Mouse (Mus musculus) forebrain, embryonic 14.5 days (tissue): ENCODE data around the gene Selenop. TPM values are rescaled to one million over a fixed set of nuclear protein-coding genes. Genes with fewer than 3 reads are reported as not detected.

Experiments
- ATAC-seq: fragments of 200-750 bp; cut with Nextera tagmentation; 2 replicates; pipeline ENCODE4 v1.8.0; 2017; ENCODE audit warnings: mild to moderate bottlenecking, moderate library complexity
- DNase-seq: peaks from one replicate; pipeline ENCODE4 v3.0.0-alpha.2; 2015; ENCODE audit warnings: low spot score
- H3K27ac ChIP-seq: fragments of 300-500 bp; sonication (generic); 2 replicates; pipeline ENCODE4 v1.5.1; 2014; ENCODE audit warnings: low read depth, mild to moderate bottlenecking, control low read depth, low read length, moderate library complexity
- H3K27me3 ChIP-seq: fragments of 300-500 bp; sonication (generic); replicated peaks from 2 replicates; pipeline ENCODE4 v1.6.1; 2014; ENCODE audit warnings: low read length, control low read depth, mixed read lengths; ENCODE audit not compliant: control insufficient read depth, insufficient read depth
- H3K36me3 ChIP-seq: fragments of 300-500 bp; sonication (generic); 2 replicates; pipeline ENCODE4 v1.6.1; 2014; ENCODE audit warnings: low read length, control low read depth; ENCODE audit not compliant: control insufficient read depth, insufficient read depth
- H3K4me1 ChIP-seq: fragments of 300-500 bp; sonication (generic); 2 replicates; pipeline ENCODE4 v1.6.1; 2014; ENCODE audit warnings: antibody characterized with exemption, low read length, control low read depth; ENCODE audit not compliant: control insufficient read depth, insufficient read depth
- H3K4me2 ChIP-seq: fragments of 300-500 bp; sonication (generic); 2 replicates; pipeline ENCODE4 v1.6.1; 2014; ENCODE audit warnings: mild to moderate bottlenecking, control low read depth, low read length
- H3K4me3 ChIP-seq: fragments of 300-500 bp; sonication (generic); 2 replicates; pipeline ENCODE4 v1.5.1; 2014; ENCODE audit warnings: low read depth, low read length, control low read depth
- H3K9ac ChIP-seq: fragments of 300-500 bp; sonication (generic); 2 replicates; pipeline ENCODE4 v1.6.1; 2014; ENCODE audit warnings: mild to moderate bottlenecking, low read length, control low read depth, moderate library complexity
- H3K9me3 ChIP-seq: fragments of 300-500 bp; sonication (generic); replicated peaks from 2 replicates; pipeline ENCODE4 v1.6.1; 2016; ENCODE audit warnings: low read length, control low read depth, mixed read lengths; ENCODE audit not compliant: control insufficient read depth
- WGBS: fragments of 180-500 bp; shearing (Covaris S2); extraction: QIAGEN DNeasy Blood & Tissue Kit; methylation state at CpG from one replicate; pipeline ENCODE4 v1.1.7; 2014; 5-methylcytosine and 5-hydroxymethylcytosine counted together
- polyA plus RNA-seq: library from polyadenylated mRNA; unstranded; fragments of >200 nt; fragmentation: Nextera tagmentation; extraction: Ambion mirVana; gene quantifications from 2 replicates; pipeline ENCODE4 v1.2.1, GENCODE M21; 2014

Gene Selenop
- polyA plus RNA-seq, 1 experiment from 2014 or later = 101 TPM

DNA sequence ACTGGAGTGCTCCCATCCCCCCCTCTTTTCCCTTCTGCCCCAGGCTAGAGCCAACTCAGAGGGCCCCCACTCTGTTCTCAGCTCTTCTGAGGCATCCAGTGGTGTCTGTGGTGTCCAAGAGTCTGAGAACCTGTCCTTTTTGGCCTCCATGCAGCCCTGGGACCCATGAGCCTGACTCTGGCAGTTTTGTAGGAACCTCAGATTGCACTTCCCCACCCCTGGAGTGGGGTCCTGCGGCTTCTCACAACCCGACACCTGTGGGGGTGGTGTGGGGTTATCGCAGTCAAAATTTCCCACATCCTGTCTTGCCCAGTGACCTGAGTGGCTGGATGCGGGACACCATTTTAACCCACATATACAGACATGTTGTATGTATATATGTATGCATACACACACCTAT is 4.1 kb upstream of the Selenop start:
- Histone ChIP-seq H3K9me3 (no peaks in the 10 kb centered on the region), H3K36me3 (no peaks in the 10 kb centered on the region), H3K4me1 (no peaks in the 10 kb centered on the region), H3K9ac (no peak overlapping the region), H3K27me3 (no peaks in the 10 kb centered on the region), H3K4me2 (no peak overlapping the region), H3K4me3 (no peak overlapping the region), H3K27ac (no peak overlapping the region)
- DNase-seq (no peak), ATAC-seq (no peak)
- WGBS = 96% methylated on average over 4 of the region's 4 CpGs

GRCm38 (mm10) chr15:3264828-3265227 is 3.5 kb upstream of the Selenop start:
- WGBS = 85% methylated on average over 1 of the region's 1 CpGs
- no peak overlapping the region for H3K27ac ChIP-seq
- ATAC-seq = no peak
- no peaks in the 10 kb centered on the region for H3K27me3 ChIP-seq
- no peak overlapping the region for H3K4me3 ChIP-seq
- H3K36me3 ChIP-seq = no peaks in the 10 kb centered on the region
- no peak overlapping the region for H3K4me2 ChIP-seq
- H3K9ac ChIP-seq = no peak overlapping the region
- no peaks in the 10 kb centered on the region for H3K4me1 ChIP-seq
- DNase-seq = no peak
- no peaks in the 10 kb centered on the region for H3K9me3 ChIP-seq

- H3K9ac ChIP-seq = no peak overlapping the region
- no peaks in the 10 kb centered on the region for H3K9me3 ChIP-seq
- H3K4me2 ChIP-seq = no peak overlapping the region
- DNase-seq = no peak
- ATAC-seq = no peak
- H3K27ac ChIP-seq = no peak overlapping the region
- H3K4me1 ChIP-seq = peaks cover 4% of the 10 kb centered on the region; the same call in 1 of the 2 replicates
- WGBS = 83% methylated on average over 4 of the region's 4 CpGs
- H3K36me3 ChIP-seq = no peaks in the 10 kb centered on the region
- H3K4me3 ChIP-seq = no peak overlapping the region
- H3K27me3 ChIP-seq = no peaks in the 10 kb centered on the region
Measured at GRCm38 (mm10) chr15:3269496-3269895, 1.1 kb downstream of the Selenop start.

DNA sequence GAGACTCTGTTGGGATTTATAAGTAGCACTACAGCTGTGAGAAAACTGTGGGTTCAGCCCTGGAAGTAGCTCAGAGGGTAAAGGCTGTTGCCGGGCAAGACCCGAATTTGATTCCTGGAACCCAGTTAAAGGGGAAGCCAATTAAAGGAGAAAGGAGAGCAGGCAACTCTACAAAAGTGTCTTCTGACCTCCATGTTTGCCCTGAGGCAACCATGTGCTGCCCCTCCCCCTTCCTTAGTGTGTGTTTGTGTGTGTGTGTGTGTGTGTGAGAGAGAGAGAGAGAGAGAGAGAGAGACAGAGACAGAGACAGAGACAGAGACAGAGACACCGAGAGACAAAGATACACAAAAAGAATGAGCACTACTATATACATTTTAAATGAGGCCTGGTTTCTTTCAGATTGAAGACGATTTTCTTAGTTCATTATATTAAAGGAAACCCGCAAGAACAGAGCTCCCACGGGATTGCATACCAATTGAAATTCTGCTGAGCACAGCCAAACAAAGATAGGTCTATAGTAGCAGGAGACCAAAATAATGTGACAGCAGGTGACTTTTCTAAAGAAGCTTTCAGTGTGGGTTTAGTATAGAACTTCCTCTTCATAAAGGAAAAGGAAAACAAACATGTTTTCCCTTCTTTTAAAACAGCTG is 1.8 kb downstream of the Selenop start:
- Histone ChIP-seq H3K4me1 (peaks cover 4% of the 10 kb centered on the region; the same call in 1 of the 2 replicates), H3K27me3 (no peaks in the 10 kb centered on the region), H3K4me3 (no peak overlapping the region), H3K36me3 (no peaks in the 10 kb centered on the region), H3K9me3 (no peaks in the 10 kb centered on the region), H3K9ac (no peak overlapping the region), H3K27ac (no peak overlapping the region), H3K4me2 (peak overlapping the region; percentile 40)
- DNase-seq (no peak), ATAC-seq (peak; percentile 37; the same call in 1 of the 2 replicates)
- 9% methylated on average over 6 of the region's 6 CpGs for WGBS

- H3K4me1 ChIP-seq = peaks cover 4% of the 10 kb centered on the region; the same call in 1 of the 2 replicates
- H3K9me3 ChIP-seq = no peaks in the 10 kb centered on the region
- no peaks in the 10 kb centered on the region for H3K27me3 ChIP-seq
- 0 out of 2 replicates have a peak overlapping the region, but pooled peaks have one; percentile 18 for H3K27ac ChIP-seq
- no peak overlapping the region for H3K4me3 ChIP-seq
- H3K36me3 ChIP-seq = no peaks in the 10 kb centered on the region
- ATAC-seq (peak; percentile 44; the same call in 1 of the 2 replicates), DNase-seq (peak; percentile 28)
- 2% methylated on average over 12 of the region's 12 CpGs for WGBS
- H3K4me2 ChIP-seq = peak overlapping the region; percentile 40
- no peak overlapping the region for H3K9ac ChIP-seq
Measured at GRCm38 (mm10) chr15:3270646-3271077, 2.3 kb downstream of the Selenop start.

- no peak for ATAC-seq
- no peak for DNase-seq
- Histone ChIP-seq H3K27ac (no peak overlapping the region), H3K4me1 (peaks cover 4% of the 10 kb centered on the region; the same call in 1 of the 2 replicates), H3K9me3 (no peaks in the 10 kb centered on the region), H3K9ac (no peak overlapping the region), H3K36me3 (no peaks in the 10 kb centered on the region), H3K27me3 (no peaks in the 10 kb centered on the region), H3K4me3 (no peak overlapping the region), H3K4me2 (peak overlapping the region; percentile 6; the same call in 1 of the 2 replicates)
- 53% methylated on average over 6 of the region's 6 CpGs for WGBS
Measured at GRCm38 (mm10) chr15:3271216-3271615, 2.9 kb downstream of the Selenop start.

DNA sequence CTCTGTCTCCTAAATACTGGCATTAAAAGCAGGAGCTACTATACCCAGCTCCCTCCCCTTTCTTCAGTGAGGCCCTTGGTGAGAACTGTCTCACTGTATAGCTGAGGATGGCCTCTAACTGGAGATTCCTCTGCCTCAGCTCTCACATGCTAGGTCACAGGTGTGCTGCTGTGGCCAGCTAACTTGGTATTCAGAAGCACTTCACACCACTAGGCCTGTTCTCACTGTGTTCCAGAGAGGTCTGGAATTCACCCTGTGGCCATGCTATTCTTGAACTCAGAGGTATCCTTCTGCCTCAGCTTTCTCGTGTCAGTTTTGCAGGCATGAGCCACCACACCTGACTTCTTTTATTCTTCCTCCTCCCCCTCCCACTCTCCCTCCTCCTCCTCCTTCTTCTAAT is 4.8 kb downstream of the Selenop start:
- ATAC-seq (no peak), DNase-seq (no peak)
- peaks cover 4% of the 10 kb centered on the region; the same call in 1 of the 2 replicates for H3K4me1 ChIP-seq
- no peaks in the 10 kb centered on the region for H3K27me3 ChIP-seq
- no peak overlapping the region for H3K4me3 ChIP-seq
- no peaks in the 10 kb centered on the region for H3K9me3 ChIP-seq
- 83% methylated on average over 1 of the region's 1 CpGs for WGBS
- H3K9ac ChIP-seq = no peak overlapping the region
- H3K4me2 ChIP-seq = no peak overlapping the region
- H3K27ac ChIP-seq = no peak overlapping the region
- no peaks in the 10 kb centered on the region for H3K36me3 ChIP-seq

GRCm38 (mm10) chr15:3277391-3277790 is 9.0 kb downstream of the Selenop start:
- no peak overlapping the region for H3K9ac ChIP-seq
- DNase-seq = no peak
- H3K36me3 ChIP-seq = no peaks in the 10 kb centered on the region
- no peak overlapping the region for H3K27ac ChIP-seq
- no peak overlapping the region for H3K4me3 ChIP-seq
- no peaks in the 10 kb centered on the region for H3K9me3 ChIP-seq
- no peaks in the 10 kb centered on the region for H3K4me1 ChIP-seq
- WGBS = 91% methylated on average over 2 of the region's 2 CpGs
- H3K27me3 ChIP-seq = no peaks in the 10 kb centered on the region
- ATAC-seq = no peak
- no peak overlapping the region for H3K4me2 ChIP-seq

- H3K9me3 ChIP-seq = no peaks in the 10 kb centered on the region
- no peaks in the 10 kb centered on the region for H3K27me3 ChIP-seq
- no peaks in the 10 kb centered on the region for H3K4me1 ChIP-seq
- no peak overlapping the region for H3K9ac ChIP-seq
- no peaks in the 10 kb centered on the region for H3K36me3 ChIP-seq
- 83% methylated on average over 7 of the region's 7 CpGs for WGBS
- ATAC-seq = no peak
- no peak overlapping the region for H3K4me2 ChIP-seq
- H3K4me3 ChIP-seq = no peak overlapping the region
- no peak for DNase-seq
- H3K27ac ChIP-seq = no peak overlapping the region
Measured at GRCm38 (mm10) chr15:3279242-3279641, 10.9 kb downstream of the Selenop start.
